Mouse (Mus musculus): ENCODE data around the gene Ano6.

The Ano6 gene

DNA sequence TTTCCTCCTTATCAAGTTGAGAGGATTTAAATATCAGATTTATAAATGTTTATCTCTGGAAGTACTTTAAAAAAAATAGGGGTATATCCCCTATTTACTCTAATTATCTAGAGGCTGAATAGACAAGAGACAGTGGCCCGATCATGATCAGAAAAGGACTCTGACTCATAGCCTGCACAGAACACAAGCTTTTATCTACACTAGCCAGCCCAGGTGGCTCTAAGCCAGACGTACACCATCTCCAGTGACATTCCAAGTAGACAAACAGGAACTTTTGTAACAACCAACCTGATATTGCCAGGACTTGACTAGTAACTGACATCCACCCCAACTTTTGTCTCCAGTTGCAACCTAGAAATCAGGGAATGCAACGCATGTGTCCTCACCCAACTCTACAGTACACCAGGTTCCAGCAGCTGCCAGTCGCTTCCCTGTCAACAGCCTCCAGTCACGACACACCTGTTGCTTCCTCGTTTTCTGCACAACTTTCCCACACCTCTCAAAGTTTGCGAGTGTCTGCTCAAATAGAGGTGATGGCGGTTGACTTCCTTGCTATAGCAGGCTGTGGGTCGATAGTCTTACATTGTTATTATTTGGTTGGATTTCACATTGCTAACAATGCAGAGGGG is 199.0 kb downstream of the Ano6 start:
- no peak for DNase-seq

DNA sequence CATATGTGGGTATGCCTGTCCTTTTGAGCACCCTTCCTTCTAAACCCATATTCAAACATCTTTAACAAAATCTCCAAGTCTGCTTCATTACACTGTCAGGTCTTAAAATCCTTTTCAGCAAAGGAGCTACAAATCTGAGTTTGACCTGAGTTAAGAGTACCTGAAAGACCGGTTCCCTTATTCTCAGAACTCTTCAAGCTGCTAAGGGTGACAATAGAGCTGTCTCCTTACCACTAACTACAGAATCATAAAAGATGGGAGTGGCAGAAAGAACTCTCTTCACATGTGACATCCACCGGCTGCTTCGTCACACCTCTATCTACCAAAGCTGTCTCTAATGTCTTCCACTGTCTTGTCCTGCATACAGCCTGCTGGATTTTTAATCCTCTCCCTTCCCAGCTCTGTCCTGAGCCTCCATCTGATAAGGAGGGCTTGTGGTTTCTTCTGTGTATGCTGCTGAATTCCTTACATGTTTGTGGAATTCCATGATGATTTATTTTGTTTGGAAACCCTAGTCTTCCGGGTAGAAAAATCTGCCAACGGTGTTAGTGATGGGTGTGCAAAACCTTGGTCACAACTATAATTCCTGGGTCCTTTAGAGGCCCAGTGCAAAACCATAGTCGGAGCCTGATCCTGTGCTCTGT is 212.4 kb downstream of the Ano6 start:
- DNase-seq = no peak

DNA sequence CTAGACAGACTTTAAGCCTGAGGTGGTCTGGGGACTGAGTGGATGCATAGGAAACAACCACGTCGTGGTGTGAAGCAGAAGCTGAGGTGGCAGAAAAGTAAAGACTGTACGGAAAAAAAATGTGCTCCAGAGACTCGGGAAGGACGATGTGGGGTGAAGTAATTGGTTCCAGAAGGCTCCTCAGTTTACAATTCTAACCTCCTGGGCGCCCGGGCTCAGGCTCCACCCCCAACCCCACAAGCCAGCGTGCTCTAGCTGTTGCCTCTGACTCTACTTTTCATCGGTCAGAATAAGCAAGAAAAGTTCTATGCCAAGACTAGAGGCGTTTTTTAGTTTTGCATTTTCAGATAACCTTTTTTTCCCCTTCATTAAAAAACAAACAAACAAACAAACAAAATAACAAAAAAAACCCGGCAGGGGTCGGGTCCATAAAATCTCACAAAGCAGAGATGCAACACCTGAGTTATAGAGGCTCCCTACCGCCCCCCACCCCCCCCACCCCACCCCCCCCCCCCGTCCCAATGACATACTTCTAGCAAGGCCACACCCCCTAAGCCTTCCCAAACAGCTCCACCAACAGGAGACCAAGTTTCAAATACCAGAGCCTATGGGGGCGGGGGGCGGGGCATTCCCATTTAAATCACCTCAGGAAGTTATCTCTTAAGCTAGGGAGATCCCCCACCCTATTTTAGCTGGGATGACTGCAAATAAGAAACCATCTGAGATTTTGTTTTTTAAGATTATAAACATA is 221.2 kb downstream of the Ano6 start:
- no peak for DNase-seq

DNA sequence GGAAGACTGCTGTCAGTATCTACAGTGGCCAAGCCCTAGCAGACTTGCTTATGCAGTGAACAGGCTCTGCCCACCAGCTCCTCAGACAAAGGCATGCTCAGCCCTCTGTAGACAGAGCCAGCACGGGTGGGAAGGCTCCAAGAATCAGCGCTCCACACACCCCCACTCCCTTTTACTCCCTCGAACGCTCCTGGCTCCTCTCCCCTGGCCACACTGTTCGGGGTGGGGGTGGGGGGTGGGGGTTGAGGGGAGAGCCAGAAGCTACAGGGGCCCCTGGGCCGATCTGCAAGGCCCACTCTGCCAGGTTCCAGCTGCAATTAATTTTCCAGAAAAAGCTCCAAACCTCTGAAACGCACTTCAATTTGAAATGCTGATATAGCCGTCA is 221.7 kb downstream of the Ano6 start:
- no peak for DNase-seq

DNA sequence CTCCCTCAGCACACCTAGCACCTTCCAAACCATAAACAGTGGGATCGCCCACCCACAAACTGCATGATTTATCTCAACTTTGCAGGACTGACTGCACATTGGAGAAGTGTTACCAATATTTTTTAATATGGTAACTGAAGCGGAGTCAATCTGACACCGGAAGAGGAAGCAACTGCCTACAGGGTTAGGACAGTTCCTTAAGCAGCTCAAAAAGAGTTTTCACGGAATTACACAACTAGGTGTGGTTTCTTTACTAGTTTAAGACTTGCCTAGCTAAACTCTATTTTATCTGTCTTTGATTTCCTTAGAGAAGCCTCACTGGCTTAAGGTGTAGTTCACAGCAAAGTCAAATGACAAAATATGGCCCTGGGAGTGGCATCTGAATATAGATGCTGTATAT is 223.9 kb downstream of the Ano6 start:
- no peak for DNase-seq

DNA sequence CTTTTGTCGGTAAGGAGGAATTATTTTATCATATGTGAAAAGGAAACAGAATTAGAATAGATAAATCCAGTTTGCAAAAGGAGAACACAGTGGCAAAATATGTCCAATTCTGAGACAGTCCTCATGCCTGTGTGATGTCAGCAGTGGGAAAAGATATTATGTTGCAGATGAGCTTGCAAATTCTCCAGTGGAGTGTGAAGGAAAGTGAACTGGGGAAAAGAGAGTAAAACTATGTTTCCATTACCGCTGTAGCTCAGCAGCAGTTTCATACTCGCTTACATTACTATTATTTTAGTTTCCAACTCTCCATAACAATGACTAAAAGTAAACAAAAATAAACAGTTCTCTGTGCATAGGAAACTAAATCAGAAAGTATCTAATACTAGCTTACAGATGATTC is 229.8 kb downstream of the Ano6 start:
- no peak for DNase-seq

DNA sequence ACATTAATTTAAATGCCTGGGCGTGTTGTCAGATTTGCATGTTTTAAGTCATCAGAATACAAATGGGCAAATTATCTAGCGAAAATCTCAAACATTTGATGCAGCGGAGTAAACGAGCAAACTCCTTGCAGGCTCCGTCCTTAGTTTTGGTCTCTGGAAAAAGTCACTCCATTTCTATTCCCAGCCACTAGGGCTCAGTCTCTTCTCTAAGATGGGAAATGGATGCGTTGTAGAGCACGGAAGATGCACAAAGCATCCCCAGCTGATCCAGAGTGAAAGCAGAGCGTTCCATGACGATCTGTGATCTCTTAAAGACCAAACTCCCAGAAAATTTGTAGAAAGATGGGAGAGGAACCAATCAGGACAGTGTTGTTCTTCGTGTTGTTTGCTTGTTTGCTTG is 230.9 kb downstream of the Ano6 start:
- DNase-seq = no peak

All from cerebellum, adult 18-20 months (tissue).